Mouse (Mus musculus) fibroblast of lung, adult 2 months (primary cell): ENCODE measurements at regions not wholly inside any gene's neighbourhood (a gene's known extent, or its start where the extent isn't known, plus 50 kb on each side); places are given as distances from the start of the nearest gene placed in this dataset.
A peak's percentile ranks its signal among the peaks of the same experiment; 100 is the strongest.

Experiments
- DNase-seq: peaks from one replicate; pipeline ENCODE4 v3.0.0-alpha.2; 2011; ENCODE audit warnings: low read depth

- no peak for DNase-seq
These were observed 218.3 kb downstream of the Myo1b start for GRCm38 (mm10) chr1:51697265-51698192.

GRCm38 (mm10) chr1:51696471-51696870 lies 218.2 kb upstream of the Nabp1 start:
- no peak for DNase-seq

GRCm38 (mm10) chr1:51690878-51691277 lies 212.7 kb upstream of the Nabp1 start:
- no peak for DNase-seq

- peak; percentile 95 for DNase-seq
These were observed 211.4 kb upstream of the Nabp1 start for GRCm38 (mm10) chr1:51689461-51690223.

- DNase-seq: no peak
These were observed 210.7 kb upstream of the Nabp1 start for GRCm38 (mm10) chr1:51688946-51689345.

GRCm38 (mm10) chr1:51688224-51688545 lies 210.0 kb upstream of the Nabp1 start:
- no peak for DNase-seq

- no peak for DNase-seq
These were observed 209.4 kb upstream of the Nabp1 start for GRCm38 (mm10) chr1:51687484-51688223.

- no peak for DNase-seq
These were observed 208.5 kb upstream of the Nabp1 start for GRCm38 (mm10) chr1:51686759-51687158.

- DNase-seq: no peak
These were observed 204.0 kb upstream of the Nabp1 start for GRCm38 (mm10) chr1:51682273-51682672.

GRCm38 (mm10) chr1:51681872-51682271 lies 203.6 kb upstream of the Nabp1 start:
- DNase-seq: no peak

GRCm38 (mm10) chr1:51680725-51681124 lies 202.5 kb upstream of the Nabp1 start:
- DNase-seq: no peak

GRCm38 (mm10) chr1:51678290-51678928 lies 200.2 kb upstream of the Nabp1 start:
- DNase-seq: no peak

GRCm38 (mm10) chr1:51677802-51678201 lies 199.6 kb upstream of the Nabp1 start:
- no peak for DNase-seq

GRCm38 (mm10) chr1:51671691-51672090 lies 193.5 kb upstream of the Nabp1 start:
- DNase-seq: no peak

- DNase-seq: peak; percentile 57
These were observed 193.1 kb upstream of the Nabp1 start for GRCm38 (mm10) chr1:51671287-51671686.

- no peak for DNase-seq
These were observed 191.8 kb upstream of the Nabp1 start for GRCm38 (mm10) chr1:51670009-51670408.

- no peak for DNase-seq
These were observed 190.7 kb upstream of the Nabp1 start for GRCm38 (mm10) chr1:51668881-51669280.

- no peak for DNase-seq
These were observed 182.3 kb upstream of the Nabp1 start for GRCm38 (mm10) chr1:51660531-51660930.

GRCm38 (mm10) chr1:51657203-51657602 lies 179.0 kb upstream of the Nabp1 start:
- no peak for DNase-seq

GRCm38 (mm10) chr1:51650653-51650995 lies 172.4 kb upstream of the Nabp1 start:
- DNase-seq: no peak

GRCm38 (mm10) chr1:51649963-51650652 lies 171.9 kb upstream of the Nabp1 start:
- no peak for DNase-seq
